Mouse (Mus musculus) ovary, postnatal 14 days (tissue): ENCODE data around the gene Clec16a.
A peak's percentile ranks its signal among the peaks of the same experiment; 100 is the strongest.

Experiments
- DNase-seq: peaks from one replicate; pipeline ENCODE4 v3.0.0; 2022; ENCODE audit warnings: low spot score

Gene Clec16a

DNA sequence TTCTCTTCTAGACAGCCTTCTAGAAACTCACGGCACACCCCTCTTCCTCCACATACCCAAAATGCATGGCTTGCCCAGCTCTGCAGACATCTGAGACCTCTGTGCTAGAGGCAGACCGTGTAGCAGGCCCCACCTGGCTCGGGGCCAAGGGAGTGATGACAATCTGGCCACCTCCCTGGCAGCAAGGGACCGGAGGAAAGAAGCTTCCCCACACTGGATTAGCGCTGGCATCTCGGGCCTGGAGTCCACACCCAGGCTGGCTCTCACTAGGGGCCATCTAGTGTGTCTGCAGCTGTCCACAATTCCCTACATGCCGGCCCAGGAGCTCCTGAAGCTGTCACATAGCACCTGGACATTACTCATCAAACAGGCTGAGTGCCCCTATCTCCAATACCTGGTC is 10.6 kb upstream of the Clec16a start:
- DNase-seq: no peak

DNA sequence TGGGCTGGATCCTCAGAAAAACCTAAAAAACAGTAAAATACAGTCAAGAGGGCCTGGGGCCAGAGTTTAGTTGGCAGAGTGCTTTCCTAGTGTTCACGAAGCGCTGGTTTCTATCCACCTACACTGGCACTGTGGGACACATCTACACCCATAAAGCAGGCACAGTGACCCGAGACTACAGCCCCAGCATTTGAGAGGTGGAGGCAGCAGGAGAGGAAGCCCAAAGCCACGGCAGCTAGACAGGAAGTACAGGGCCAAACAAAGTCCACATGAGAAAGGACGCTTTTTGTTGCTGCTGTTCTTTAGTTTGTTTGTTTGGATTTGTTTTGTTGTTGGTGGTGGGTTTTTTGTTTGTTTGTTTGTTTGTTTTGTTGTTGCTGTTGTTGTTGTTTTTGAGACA is 8.8 kb upstream of the Clec16a start:
- no peak for DNase-seq

DNA sequence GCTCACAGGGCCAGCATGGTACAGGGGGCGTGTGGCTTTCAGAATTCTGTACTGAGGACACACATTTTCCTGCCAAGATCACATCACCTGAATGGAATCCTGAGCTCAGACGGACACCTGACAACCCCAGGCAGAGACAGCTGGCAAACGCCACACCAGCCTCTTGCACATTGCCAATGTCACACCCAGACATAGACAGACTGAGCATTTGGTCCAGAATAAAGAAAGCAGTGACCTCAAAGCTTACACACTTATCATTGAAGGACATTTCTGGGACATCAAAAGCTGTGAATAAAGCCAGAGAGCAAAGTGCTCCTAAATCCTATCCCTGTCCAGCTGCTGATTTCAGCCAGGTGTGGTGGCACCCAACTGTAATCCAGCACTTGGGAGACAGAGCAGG is 8.2 kb upstream of the Clec16a start:
- no peak for DNase-seq

DNA sequence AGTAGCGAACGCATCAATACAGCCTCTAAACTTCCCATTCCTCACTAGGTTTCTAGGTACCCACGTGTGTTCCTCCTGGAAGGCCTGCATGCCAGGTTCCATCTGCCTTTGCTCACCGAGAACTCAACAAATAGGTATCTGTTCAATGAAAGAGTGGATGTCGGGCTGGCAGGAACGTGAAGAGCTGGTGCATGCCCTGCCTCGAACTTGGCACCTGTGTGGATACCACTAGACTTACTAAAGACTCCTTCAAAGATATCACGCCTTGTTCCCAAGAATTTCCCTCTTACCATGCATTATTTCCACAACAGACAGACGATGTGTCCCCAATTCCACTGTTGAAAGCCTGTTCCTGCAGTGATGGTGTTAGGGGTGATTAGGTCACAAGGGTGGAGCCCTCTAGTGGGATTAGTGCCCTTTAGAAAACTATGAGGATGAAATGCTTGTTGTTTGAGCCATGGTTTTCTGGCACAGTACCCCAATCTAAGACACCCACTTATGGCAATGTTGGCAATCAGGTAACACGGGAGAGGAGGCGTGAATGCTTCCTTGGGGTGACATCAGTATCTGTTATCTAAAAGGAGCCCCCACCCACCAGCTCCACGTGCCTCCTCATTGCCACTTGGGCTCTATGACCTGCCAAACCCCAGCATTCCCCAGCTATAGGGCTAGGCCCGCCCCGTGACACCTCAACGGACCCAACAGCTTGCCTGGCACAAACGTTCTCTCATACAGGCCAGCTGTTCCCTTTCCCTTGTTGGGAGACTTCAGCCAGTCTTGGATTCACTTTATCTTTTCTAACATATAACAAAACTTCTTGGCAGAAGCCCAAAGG is 4.2 kb upstream of the Clec16a start:
- DNase-seq: no peak

DNA sequence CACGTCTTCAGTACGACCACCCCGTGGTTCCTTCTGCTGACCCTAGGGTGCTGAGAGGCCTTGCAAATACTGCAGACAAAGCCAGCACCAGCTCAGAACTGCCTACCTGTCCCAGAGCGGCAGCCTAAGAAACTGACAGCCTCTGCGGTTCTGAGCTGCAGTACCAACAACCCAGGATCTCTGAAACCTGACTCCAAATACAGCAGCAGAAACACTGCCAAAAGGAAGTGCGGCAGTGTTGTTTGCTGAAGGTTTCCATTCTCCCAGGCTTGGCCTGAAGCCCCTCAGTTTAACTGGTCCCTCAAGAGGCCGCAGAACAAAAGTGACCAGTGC is 3.6 kb upstream of the Clec16a start:
- no peak for DNase-seq

DNA sequence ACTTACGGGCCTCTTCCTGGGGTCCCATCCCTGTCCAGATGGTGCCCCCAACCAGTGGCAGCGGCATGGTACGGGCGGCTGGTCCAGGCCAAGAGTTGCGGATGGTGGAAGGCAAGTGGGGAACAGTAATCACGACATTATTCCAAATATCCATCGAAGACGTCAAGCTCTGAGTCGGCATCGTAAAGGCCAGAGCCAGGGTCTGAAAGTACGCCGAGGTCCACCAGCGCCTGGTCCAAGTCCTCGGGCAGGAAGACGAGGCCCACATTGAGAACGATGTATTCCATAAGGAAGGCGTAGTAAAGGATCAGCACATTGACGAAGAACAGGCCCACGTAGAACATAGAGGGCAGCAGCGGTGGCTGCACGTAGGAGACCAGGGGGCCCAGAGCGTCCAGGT is 2.9 kb upstream of the Clec16a start:
- no peak for DNase-seq

DNA sequence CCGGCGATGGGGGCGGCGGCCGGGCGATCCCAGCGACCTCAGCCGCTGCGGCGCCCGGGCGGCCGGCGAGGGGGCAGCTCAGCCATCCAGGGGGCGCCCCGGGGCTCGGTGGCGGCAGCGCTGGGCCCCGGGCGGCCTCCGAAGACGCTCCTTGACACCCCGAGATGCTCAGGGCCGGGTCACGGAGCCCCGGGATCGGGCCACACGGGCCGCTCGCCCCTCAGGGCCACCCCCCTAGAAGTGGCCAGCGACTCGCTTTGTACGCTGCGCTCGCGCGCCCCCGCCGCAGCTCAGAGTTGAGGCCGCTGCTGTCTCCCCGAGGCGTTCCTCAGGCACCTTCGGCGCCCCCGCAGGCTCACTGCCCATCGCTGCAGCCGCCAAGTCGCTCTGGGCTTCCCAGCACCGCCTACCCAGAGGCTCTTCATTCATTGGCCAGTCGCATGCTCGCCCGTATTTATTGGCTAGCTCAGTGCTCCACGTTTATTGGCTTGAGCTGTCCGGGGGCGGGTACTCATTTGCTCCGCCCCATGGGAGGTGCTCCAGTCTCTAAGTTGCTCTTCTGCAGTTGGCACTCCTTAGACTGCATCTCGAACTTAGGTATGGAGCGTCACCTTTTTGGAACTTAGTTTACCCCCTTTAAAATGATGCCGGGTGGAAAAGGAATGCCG is 2.3 kb upstream of the Clec16a start, which contains the start of gene Dexi:
Gene Dexi, minus strand, starts transcription at position 357 of the 668 bp plus-strand sequence.
- DNase-seq: peak; percentile 89

DNA sequence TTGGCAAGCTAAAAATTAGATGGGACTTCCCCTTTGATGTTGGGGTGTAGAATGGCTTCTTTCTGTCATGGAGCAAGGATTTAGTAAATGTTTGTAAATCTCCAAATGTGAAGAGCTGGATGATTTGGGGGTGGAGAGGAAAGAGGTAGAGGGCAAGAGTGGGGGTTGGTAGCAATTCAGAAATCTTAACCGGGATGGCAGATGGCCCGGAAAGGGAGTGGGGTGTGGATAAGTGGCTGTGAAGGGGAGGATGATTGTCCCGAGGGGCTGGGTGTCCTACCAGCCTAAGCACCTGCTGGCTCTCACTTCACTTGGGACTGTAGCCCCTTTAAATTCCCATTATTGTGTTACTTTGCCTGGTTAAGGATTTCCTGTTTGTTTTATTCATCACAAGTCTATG is 1.7 kb downstream of the Clec16a start:
- DNase-seq: no peak

DNA sequence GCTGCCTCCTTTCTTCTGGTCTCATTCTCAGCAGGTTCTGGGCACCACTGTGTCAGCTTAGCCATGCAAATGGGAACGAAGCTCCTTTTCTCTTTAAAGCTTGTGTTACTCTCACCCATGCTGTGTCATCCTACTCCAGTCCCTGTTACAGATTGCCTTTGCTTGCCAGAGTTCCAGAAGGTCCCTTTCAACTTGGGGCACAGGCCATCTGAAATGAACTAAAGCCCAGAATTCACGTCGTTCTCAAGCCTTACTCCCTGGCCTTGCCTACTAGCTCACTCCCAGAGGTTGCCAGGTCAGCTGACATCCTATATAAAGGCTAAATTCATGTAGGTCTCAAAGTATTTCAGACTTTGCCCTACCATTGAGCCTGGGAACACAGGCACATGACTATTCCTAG is 3.8 kb downstream of the Clec16a start:
- DNase-seq: no peak

DNA sequence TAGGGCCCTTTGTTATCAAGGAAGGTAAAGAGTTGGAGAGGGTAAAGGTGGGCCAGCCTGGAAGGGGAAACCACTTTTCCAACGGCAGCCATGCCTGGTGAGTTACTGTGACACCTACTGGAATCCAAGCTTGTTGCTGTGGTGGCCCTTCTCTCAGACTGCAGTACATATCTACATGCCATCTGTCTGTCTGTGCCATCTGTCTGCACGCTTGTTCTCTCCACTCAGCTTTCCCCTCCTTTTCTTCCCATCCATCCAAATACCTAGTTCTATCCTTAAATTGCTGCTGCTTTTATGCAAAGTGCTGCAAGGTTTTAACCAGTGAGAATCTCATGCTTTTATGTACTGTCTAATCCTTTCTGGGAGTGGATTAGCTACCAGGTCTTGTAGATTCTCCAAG is 4.5 kb downstream of the Clec16a start:
- DNase-seq: no peak

DNA sequence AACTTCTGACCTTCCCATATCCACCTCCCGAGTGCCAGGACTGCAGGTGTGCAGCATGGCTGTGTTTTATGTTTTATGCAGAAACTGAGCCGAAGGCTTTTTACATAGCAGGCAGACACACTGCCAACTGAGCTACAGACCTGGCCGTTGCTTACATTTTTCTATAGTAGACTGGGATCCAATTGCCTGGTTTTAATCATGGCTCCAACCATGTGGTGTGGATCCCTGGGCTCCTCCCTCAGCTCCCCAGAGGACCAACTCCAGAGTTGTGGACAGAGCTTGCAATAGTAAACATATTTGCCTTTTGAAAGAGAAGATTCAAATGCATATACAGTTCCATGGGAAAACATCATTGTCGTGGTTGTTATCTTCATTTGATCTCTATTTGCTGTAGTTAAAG is 6.5 kb downstream of the Clec16a start:
- DNase-seq: no peak

DNA sequence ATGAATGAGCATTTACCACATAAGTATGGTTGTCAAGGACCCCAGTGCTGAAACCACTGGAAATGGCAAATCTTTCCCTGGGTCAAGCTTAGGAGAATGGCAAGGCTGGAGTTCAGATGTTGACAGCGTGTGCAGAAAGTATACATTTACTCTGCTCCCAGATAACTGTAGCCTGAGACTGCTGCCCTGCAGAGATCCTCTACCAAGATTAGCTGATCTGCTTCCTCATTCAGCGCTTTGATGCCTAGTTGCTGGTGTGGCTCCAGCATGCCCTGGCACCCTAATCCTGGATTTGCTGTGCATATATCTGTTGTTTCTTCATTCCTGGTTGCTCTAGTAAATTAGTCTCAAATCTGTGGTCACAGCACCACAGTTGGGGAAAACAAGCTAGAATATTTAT is 8.7 kb downstream of the Clec16a start:
- no peak for DNase-seq

DNA sequence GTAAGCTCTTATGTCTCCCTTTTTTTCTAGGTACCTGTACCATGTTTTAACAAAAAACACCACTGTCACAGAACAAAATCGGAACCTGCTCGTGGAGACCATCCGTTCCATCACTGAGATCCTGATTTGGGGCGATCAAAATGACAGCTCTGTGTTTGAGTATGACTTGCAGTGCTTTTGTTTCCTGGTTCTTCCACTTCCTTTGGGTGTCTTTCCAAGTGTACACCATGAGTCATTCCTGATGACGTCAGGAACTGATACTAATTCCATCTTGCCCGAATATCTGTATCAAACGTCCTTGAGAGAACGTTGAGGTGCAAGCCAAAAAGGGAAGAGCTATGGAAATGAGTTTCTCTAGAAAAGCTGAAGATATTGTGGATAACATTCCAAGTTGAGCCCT is 14.9 kb downstream of the Clec16a start:
- DNase-seq: no peak

DNA sequence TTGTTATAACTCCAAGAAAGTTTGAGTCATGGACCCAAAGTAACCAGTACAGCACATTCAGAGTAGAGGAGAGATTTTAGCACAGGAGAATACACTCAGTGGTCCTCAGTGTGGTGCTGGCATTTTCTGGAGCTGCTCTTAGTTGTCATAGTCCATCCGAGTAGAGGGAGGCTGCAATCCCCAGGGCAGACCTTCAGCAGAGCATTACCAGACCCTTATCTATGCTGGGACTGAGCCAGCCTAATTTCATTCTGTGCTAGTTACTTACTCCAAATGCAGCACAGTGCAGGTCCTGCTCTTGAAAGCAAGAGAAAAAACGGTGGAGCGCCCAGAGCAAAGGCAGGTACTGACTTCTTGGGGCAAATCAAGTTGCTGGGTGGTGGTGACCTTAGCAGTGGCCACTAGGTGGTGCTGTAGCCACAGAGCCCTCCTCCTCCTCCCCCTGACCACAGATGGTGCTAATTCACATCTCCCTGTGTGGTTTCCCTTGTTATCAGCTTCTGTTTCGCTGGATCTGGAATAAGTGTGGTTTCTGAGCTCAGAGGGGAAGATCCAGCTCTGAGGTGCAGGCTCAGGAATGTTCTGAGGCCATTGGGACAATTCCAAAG is 20.2 kb downstream of the Clec16a start:
- DNase-seq: peak; percentile 65

DNA sequence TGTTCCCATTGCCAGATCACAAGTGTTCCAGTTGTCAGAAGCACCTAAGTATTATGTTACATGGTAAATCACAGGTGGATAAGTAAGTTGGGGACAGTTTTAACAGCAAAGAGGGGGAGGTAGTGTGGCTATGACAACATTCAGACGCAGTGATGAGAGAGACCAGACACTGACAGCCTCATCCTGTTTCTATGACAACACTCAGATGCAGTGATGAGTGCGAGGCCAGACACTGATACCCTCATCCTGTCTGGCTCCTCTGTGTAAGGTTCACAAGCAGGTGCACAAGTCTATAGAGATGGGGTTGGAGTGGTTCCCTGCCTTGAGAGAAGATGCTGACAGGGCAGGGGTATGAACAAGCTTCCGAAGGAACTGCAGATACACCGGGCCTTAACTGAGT is 22.0 kb downstream of the Clec16a start:
- DNase-seq: no peak

DNA sequence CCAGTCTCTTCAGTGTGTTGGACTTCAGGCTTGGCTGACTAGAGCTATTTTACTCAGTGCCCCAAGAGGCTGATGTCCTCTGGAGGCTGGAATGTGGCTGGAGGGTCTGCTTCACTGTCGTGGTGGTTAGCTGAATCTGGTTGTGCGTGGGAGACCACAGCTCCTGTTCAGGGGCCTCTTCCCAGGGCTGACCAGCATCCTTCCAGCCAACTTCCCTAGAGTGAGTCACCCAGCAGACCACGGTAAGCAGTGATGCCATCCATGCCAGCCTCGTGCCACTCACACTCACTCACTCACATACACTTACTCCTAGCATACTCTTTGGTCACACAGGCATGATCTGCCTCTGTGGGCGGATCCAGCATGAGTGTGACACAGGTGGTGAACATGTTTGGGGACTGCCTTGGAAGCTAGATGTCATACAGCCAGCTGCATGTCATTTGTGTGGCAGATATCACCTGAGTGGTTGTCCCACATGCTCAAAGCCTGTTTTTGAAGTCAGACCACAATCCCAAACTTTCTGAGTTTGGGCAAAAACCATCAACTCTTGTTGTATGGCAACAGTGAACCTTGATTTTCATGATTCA is 24.8 kb downstream of the Clec16a start:
- DNase-seq: no peak

DNA sequence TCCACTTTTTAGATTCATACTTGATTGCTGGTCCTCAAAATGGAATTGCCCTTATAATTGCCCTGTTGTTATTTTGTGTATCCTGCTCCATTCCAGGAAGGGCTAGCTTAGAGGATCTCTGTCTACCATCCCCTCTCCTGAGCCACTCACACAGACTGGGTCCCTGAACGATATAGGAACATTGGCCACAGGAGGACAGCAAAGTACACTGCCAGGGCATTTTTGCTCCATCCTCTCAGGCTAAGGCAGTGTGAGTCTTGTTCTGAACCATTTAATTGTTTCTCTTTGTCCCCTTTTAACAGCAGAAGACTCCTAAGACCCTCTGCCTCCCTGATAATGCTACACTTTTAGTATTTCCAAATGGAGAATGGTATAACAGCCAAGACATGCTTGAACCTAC is 25.6 kb downstream of the Clec16a start:
- DNase-seq: peak; percentile 45

DNA sequence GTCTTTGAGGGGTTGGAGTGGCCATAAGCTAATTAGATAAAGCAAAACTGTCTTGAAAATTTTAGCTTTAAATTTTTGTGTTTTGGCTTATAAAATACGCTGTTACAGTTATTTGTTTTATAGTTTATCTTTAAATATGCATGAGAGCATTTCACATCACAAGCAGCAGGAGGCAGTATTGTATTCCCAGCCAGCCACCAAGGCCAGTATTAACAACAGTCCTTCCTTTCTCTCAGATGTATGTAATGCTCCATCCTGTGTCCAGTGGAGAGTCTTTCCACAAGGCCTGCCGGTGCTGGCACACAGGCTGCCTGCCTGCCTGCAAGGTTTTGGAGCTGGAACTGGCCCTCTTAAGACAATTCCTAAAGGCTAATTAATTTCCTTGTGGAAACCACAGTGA is 26.7 kb downstream of the Clec16a start:
- no peak for DNase-seq

DNA sequence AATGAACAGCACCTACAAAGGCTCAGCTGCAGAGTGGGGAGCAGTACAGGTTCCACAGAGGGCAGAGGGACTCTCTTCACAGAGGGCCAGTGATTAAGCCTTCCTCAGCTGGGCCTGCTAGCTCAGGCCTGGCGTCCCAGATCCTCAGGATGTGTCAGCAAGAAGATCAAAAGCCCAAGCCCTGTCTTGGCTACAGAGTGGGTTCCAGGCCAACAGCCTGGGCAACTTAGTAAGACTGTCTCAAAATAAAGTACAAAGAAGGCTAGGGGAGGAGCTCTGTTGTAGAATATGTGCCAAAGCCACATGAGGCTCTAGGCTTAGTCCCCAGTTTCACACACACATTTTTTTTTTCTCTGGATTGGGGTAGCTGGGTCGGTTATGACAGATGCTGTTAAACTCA is 29.8 kb downstream of the Clec16a start:
- DNase-seq: no peak

DNA sequence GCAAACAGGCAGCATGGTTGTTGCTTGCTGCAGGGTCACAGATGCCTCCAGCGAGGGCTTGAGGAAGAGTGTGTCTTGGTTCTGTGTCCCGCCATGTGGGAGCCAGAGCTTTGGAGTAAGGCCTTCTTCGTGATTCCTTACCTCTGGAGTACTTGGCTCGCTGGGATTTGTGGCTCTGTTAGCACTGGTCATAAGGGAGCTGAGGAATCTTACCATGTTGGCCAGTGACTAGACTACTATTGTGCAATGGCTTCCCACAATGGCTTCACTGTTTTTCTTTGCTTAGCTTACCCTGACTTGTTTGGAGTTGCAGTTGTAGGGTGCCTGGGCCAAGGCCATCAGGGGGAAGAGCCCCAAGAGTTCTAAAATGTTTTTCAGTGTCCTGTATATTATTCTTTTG is 30.8 kb downstream of the Clec16a start:
- DNase-seq: no peak

DNA sequence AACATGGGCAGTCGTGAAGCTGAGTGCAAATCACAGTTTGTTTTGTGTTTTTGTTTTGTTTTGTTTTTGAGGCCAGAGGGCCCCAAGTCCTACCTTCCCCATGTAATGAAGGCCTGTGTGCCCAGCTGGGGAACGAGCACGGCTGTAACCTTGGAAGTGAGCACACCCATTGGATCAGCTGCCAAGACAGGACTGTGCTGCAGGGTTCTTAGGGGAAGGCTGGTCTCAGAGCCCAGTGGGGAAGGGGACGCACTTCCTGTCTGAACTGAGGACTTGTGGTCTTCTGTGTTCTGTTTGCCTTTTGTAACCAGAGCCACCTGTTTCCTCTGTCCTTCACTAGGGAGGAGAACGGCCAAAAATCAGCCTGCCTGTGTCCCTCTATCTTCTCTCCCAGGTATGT is 32.4 kb downstream of the Clec16a start:
- no peak for DNase-seq

DNA sequence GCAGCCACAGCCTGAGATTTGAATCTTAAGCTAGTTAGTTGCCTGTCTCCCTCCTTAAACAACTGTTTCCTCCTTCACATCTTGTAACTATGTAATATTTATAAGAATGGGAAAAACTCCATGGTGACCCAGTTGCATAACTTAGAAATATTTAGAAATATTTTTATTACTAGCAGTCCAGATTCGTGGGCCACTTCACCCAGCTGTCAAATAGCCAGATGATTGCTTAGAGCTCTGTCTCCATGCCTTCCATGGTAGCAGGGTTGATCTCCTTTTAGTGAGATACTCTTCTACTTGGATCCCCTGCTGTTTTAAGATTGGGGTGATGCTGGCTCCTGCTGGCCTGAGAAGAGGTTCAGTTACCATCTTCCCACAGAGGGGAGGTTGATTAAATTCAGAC is 33.2 kb downstream of the Clec16a start:
- DNase-seq: no peak

DNA sequence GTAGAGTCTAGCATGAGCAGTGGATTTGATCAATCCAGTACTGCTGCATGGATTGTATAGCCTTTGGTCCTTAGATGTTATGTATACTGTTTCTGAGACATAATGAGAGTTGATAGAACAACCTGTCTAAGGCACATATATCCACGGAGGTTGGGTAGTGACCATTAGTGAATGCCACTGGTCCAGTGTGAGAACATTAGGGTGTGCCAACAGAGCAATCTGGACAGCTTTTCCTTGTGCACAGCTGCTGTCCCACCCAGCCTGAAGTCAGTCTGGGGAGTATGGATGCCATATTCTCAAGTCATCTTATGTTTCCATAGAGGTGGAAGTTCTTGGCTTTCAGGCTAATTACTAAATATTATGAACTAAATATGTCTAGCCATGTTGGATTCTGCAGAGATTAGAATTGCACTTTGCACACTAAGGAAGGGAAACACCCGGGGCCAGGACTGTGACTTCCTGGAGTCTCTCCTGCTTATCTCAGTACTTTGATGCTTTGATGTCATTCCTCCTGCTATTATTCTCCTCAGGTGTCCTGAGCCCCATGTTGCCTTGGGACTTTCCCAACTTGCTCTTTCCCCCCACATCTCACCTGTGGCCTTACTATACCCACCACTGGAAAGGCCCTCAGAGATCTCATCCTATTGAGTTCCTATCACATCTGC is 36.2 kb downstream of the Clec16a start:
- no peak for DNase-seq
